Mouse (Mus musculus) hindbrain, postnatal 0 days (tissue): Measurements from ENCODE around the gene Acat1. TPM values are rescaled to one million over a fixed set of nuclear protein-coding genes. Genes with fewer than 3 reads are reported as not detected.

Experiments used
- ATAC-seq: fragments of 200-750 bp; cut with Nextera tagmentation; 2 replicates; pipeline ENCODE4 v1.8.0; 2017; ENCODE audit warnings: mild to moderate bottlenecking, moderate TSS enrichment, moderate library complexity
- DNase-seq: peaks from one replicate; pipeline ENCODE4 v3.0.0-alpha.2; 2015; ENCODE audit warnings: low spot score
- H3K27ac ChIP-seq: fragments of 300-500 bp; sonication (generic); 2 replicates; pipeline ENCODE4 v1.5.1; 2014; ENCODE audit warnings: mild to moderate bottlenecking
- H3K27me3 ChIP-seq: fragments of 300-500 bp; sonication (generic); 2 replicates; pipeline ENCODE4 v1.6.1; 2014; ENCODE audit warnings: low read length, mixed read lengths; ENCODE audit not compliant: insufficient read depth
- H3K36me3 ChIP-seq: fragments of 300-500 bp; sonication (generic); 2 replicates; pipeline ENCODE4 v1.6.1; 2014; ENCODE audit warnings: low read length, mixed read lengths; ENCODE audit not compliant: insufficient read depth
- H3K4me1 ChIP-seq: fragments of 300-500 bp; sonication (generic); 2 replicates; pipeline ENCODE4 v1.6.1; 2014; ENCODE audit warnings: antibody characterized with exemption, low read length, mixed read lengths; ENCODE audit not compliant: insufficient read depth
- H3K4me2 ChIP-seq: fragments of 300-500 bp; sonication (generic); 2 replicates; pipeline ENCODE4 v1.6.1; 2014; ENCODE audit warnings: low read depth, mild to moderate bottlenecking, low read length, moderate library complexity, mixed read lengths
- H3K4me3 ChIP-seq: fragments of 300-500 bp; sonication (generic); 2 replicates; pipeline ENCODE4 v1.5.1; 2014; ENCODE audit warnings: low read length
- H3K9ac ChIP-seq: fragments of 300-500 bp; sonication (generic); replicated peaks from 2 replicates; pipeline ENCODE4 v1.6.1; 2014; ENCODE audit warnings: mild to moderate bottlenecking, low read length, moderate library complexity, mixed read lengths
- H3K9me3 ChIP-seq: fragments of 300-500 bp; sonication (generic); 2 replicates; pipeline ENCODE4 v1.6.1; 2016; ENCODE audit warnings: low read length, mixed read lengths
- CTCF ChIP-seq: IDR thresholded peaks from 2 replicates; pipeline ENCODE4 v1.5.1; 2016; ENCODE audit warnings: antibody characterized with exemption, control low read depth, low read depth
- WGBS: fragments of 180-500 bp; shearing (Covaris S2); extraction: QIAGEN DNeasy Blood & Tissue Kit; methylation state at CpG from one replicate; pipeline ENCODE4 v1.1.7; 2014; 5-methylcytosine and 5-hydroxymethylcytosine counted together
- polyA plus RNA-seq: library from polyadenylated mRNA; unstranded; fragments of >200 nt; fragmentation: Nextera tagmentation; extraction: Ambion mirVana; gene quantifications from 2 replicates; pipeline ENCODE4 v1.2.1, GENCODE M21; 2015
- total RNA-seq: library from RNA; depleted of rRNA; stranded (reverse); fragments of >200 nt; gene quantifications from 2 replicates; pipeline ENCODE4 v1.2.3, GENCODE M21; 2014

The Acat1 gene
- total and polyA plus RNA-seq, 2 experiments from 2014 or later: 110 to 195 TPM

DNA sequence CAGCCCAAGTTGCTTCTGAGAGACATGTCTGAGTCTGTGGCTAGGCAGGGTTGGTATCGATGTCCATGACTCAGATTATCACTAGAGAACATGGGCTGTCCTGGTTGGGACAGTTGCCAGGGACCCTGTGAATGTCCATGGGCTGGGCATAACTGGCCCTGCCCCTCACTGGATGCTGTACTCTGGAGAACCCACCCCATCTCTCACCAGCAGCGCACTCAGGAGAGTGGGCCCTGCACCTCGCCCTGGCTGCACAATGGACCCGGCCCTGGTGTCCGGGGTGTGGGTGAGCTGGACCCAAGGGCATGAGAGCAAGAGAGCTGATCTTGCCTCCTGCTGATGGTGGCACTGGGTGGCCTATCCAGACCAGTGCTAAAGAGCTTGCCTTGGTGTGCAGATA, 5.2 kb downstream of the Acat1 start:
- H3K9me3 ChIP-seq: no peaks in the 10 kb centered on the region
- H3K4me1 ChIP-seq: no peaks in the 10 kb centered on the region; the same call in 1 of the 2 replicates
- DNase-seq (no peak), ATAC-seq (no peak)
- no peak overlapping the region for H3K9ac ChIP-seq
- no peaks in the 10 kb centered on the region for H3K27me3 ChIP-seq
- WGBS: 92% methylated on average over 5 of the region's 5 CpGs
- H3K4me2 ChIP-seq: no peak overlapping the region
- no peak overlapping the region for H3K27ac ChIP-seq
- no peak for TF ChIP-seq CTCF
- H3K36me3 ChIP-seq: no peaks in the 10 kb centered on the region
- H3K4me3 ChIP-seq: no peak overlapping the region

DNA sequence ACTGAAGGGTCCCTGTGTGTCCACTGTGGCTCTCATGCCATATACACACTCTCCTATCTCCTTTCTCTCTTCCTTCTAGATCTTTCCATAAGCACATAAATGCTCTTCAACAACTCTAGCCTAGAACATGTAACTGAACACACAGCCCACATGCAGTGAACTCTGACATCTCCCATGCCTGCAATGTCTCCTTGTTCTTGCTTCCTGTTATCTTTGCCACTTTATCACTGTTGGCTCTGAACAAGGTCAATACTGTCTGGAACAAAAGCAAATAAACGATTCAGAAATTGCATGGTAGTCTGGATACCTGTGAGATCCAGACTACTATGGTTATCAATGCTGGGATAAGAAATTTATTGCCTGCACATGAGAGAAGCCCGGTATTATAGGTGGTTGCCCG, 6.3 kb downstream of the Acat1 start:
- Histone ChIP-seq H3K36me3 (no peaks in the 10 kb centered on the region), H3K9me3 (no peaks in the 10 kb centered on the region), H3K9ac (no peak overlapping the region), H3K4me3 (no peak overlapping the region), H3K4me2 (no peak overlapping the region), H3K4me1 (no peaks in the 10 kb centered on the region; the same call in 1 of the 2 replicates), H3K27me3 (no peaks in the 10 kb centered on the region), H3K27ac (no peak overlapping the region)
- 89% methylated on average over 3 of the region's 3 CpGs for WGBS
- TF ChIP-seq CTCF: no peak
- no peak for DNase-seq
- ATAC-seq: no peak

DNA sequence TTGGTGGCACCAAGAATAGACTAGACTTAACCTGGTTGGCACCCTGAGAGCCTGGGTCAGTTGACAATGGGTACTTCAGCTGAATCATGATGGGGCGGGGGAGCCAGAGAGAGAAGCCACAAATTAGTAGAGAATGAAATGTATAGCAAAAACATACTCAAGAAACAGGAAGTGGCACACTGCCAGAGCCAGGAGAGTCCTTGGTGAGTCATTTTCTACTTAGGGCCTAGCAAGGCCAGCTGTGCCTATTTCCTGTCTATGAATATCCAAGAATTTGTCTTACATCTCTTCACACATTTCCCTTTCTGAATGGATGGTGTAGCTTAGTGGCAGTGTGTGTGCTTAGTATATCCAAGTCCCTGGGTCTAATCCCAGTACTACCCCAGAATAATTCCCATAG, 6.8 kb downstream of the Acat1 start:
- no peak overlapping the region for H3K4me3 ChIP-seq
- H3K27me3 ChIP-seq: no peaks in the 10 kb centered on the region
- TF ChIP-seq CTCF: no peak
- DNase-seq (no peak), ATAC-seq (no peak)
- H3K27ac ChIP-seq: no peak overlapping the region
- no peaks in the 10 kb centered on the region; the same call in 1 of the 2 replicates for H3K4me1 ChIP-seq
- WGBS: 90% methylated on average over 1 of the region's 1 CpGs
- H3K36me3 ChIP-seq: no peaks in the 10 kb centered on the region
- H3K9me3 ChIP-seq: no peaks in the 10 kb centered on the region
- H3K9ac ChIP-seq: no peak overlapping the region
- no peak overlapping the region for H3K4me2 ChIP-seq

DNA sequence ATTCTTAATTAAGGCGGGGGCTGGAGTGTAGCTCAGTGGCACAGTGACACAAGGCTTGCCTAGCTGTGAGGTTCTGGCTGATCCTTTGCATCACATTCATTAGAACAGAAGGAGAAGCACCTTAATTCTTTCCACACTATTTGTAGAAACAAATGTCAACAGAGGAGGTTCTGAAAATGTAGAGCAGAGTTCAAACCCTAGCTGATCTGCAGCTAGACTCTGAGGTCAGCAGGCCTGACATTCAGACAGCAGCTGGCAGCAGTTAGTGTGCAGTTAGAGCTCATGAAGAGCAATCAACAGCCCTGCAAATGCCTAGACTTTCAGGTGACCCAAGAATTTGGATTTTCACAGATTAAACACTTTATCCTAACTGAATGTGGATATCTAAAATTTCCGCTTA, 8.6 kb downstream of the Acat1 start:
- H3K4me1 ChIP-seq: no peaks in the 10 kb centered on the region
- peaks cover 6% of the 10 kb centered on the region; the same call in 1 of the 2 replicates for H3K36me3 ChIP-seq
- no peak overlapping the region for H3K27ac ChIP-seq
- H3K4me3 ChIP-seq: no peak overlapping the region
- H3K27me3 ChIP-seq: no peaks in the 10 kb centered on the region
- no peak overlapping the region for H3K9ac ChIP-seq
- 94% methylated on average over 2 of the region's 2 CpGs for WGBS
- ATAC-seq: no peak
- DNase-seq: no peak
- no peak for TF ChIP-seq CTCF
- H3K4me2 ChIP-seq: no peak overlapping the region
- H3K9me3 ChIP-seq: no peaks in the 10 kb centered on the region

DNA sequence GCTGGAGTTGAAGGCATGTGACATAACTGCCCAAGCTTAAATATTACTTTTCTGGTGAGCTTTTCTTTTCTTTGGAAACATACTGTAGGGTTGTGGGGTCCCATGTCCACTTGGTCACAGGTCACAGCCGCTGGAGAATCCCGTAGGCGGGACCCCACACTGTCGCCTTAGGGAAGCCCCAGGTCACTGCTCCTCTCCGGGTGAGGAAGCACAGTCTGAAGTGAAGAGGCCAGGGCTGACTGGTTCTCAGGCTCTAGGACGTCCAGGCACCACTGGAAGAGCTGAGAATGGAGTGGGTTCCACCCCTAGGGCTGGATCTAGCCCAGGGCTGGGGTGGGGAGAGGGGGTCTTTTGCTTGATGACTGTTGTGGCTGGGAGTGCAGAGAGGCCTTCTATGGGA, 11.6 kb downstream of the Acat1 start:
- TF ChIP-seq CTCF: no peak
- 72% methylated on average over 6 of the region's 6 CpGs for WGBS

DNA sequence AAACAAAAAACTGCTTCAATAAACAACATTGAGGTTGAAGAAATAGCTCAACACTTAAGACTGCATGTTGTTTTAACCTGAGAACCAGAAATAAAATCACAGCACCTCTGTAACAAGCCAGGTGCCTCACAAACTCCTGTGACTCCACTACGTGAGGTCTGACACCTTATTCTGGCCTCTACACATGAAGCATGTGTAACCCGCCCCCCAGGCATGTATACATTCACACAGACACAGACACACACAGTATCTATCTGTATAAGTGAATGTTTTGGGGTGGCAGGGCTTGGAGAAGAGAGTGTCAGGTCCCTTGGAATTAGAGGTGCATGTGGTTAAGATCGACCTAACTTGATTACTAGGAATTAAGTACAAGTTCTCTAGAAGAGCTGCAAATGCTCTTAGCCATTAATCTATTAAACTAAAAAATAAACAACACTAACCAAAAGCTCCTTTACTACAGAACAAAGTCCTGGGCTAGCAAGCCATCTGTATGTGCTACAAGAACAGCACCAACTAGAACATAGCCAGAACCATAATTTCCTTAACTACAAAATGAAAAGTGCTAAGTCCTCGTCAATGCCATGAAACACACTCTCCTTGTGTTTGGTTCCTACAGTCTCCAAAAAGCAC, 13.1 kb downstream of the Acat1 start:
- no peak overlapping the region for H3K9ac ChIP-seq
- 88% methylated on average over 4 of the region's 4 CpGs for WGBS
- no peaks in the 10 kb centered on the region for H3K9me3 ChIP-seq
- ATAC-seq: no peak
- no peak overlapping the region for H3K4me2 ChIP-seq
- no peak for DNase-seq
- H3K4me3 ChIP-seq: no peak overlapping the region
- H3K36me3 ChIP-seq: peaks cover 28% of the 10 kb centered on the region; the same call in 1 of the 2 replicates
- no peak overlapping the region for H3K27ac ChIP-seq
- no peak for TF ChIP-seq CTCF
- H3K4me1 ChIP-seq: no peaks in the 10 kb centered on the region
- H3K27me3 ChIP-seq: no peaks in the 10 kb centered on the region

More for the DNA sequence above, 11.6 kb downstream of the Acat1 start:
- no peaks in the 10 kb centered on the region for H3K4me1 ChIP-seq
- H3K36me3 ChIP-seq: peaks cover 17% of the 10 kb centered on the region; the same call in 1 of the 2 replicates
- DNase-seq (no peak), ATAC-seq (no peak)
- H3K27ac ChIP-seq: no peak overlapping the region
- H3K4me3 ChIP-seq: no peak overlapping the region
- H3K4me2 ChIP-seq: no peak overlapping the region
- H3K9ac ChIP-seq: no peak overlapping the region
- H3K9me3 ChIP-seq: no peaks in the 10 kb centered on the region
- H3K27me3 ChIP-seq: no peaks in the 10 kb centered on the region

DNA sequence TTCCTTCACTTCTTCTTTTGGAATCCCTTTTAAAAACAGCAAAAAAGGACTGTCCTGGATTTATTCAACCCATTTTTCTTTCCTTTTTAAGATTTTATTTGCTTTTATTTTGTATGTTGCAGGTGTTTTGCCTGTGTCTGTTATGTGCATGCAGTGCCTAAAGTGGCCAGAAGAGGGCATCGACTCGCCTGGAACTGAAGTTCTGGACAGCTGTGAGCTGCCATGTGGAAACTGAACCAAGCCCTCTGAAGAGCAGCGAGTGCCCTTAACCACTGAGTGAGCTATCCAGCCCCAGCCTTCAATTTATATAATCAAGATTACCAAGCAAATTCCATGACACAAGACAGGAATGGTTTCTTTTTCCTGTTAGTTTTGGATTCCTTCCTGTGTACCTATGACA, 15.4 kb downstream of the Acat1 start:
- ATAC-seq: no peak
- Histone ChIP-seq H3K27me3 (no peaks in the 10 kb centered on the region), H3K36me3 (peaks cover 32% of the 10 kb centered on the region; the same call in 1 of the 2 replicates), H3K9ac (no peak overlapping the region), H3K27ac (no peak overlapping the region), H3K4me3 (no peak overlapping the region), H3K9me3 (no peaks in the 10 kb centered on the region), H3K4me1 (no peaks in the 10 kb centered on the region), H3K4me2 (no peak overlapping the region)
- peak; percentile 85 for TF ChIP-seq CTCF
- 6% methylated on average over 3 of the region's 3 CpGs for WGBS
- DNase-seq: peak; percentile 74
